Mouse (Mus musculus) midbrain, embryonic 13.5 days (tissue): Measurements from ENCODE around the gene Tmem120a. TPM values are rescaled to one million over a fixed set of nuclear protein-coding genes. Genes with fewer than 3 reads are reported as not detected.

ENCODE experiments used
- ATAC-seq: fragments of 200-750 bp; cut with Nextera tagmentation; 2 replicates; pipeline ENCODE4 v1.8.0; 2017; ENCODE audit warnings: mild to moderate bottlenecking, moderate TSS enrichment, moderate library complexity
- H3K27ac ChIP-seq: fragments of 300-500 bp; sonication (generic); 2 replicates; pipeline ENCODE4 v1.5.1; 2015; ENCODE audit warnings: inconsistent platforms, mild to moderate bottlenecking, moderate library complexity
- H3K27me3 ChIP-seq: fragments of 300-500 bp; sonication (generic); 2 replicates; pipeline ENCODE4 v1.6.1; 2015; ENCODE audit warnings: mild to moderate bottlenecking, inconsistent platforms
- H3K36me3 ChIP-seq: fragments of 300-500 bp; sonication (generic); 2 replicates; pipeline ENCODE4 v1.6.1; 2015; ENCODE audit warnings: mild to moderate bottlenecking, inconsistent platforms
- H3K4me1 ChIP-seq: fragments of 300-500 bp; sonication (generic); replicated peaks from 2 replicates; pipeline ENCODE4 v1.6.1; 2015; ENCODE audit warnings: inconsistent platforms
- H3K4me2 ChIP-seq: fragments of 300-500 bp; sonication (generic); replicated peaks from 2 replicates; pipeline ENCODE4 v1.6.1; 2015; ENCODE audit warnings: moderate library complexity, mild to moderate bottlenecking, inconsistent platforms
- H3K4me3 ChIP-seq: fragments of 300-500 bp; sonication (generic); replicated peaks from 2 replicates; pipeline ENCODE4 v1.5.1; 2015; ENCODE audit warnings: mild to moderate bottlenecking, inconsistent platforms
- H3K9ac ChIP-seq: fragments of 300-500 bp; sonication (generic); replicated peaks from 2 replicates; pipeline ENCODE4 v1.6.1; 2015; ENCODE audit warnings: mild to moderate bottlenecking, inconsistent platforms
- H3K9me3 ChIP-seq: fragments of 300-500 bp; sonication (generic); 2 replicates; pipeline ENCODE4 v1.6.1; 2016; ENCODE audit warnings: mild to moderate bottlenecking, inconsistent platforms
- WGBS: fragments of 180-500 bp; shearing (Covaris S2); methylation state at CpG from one replicate; pipeline ENCODE4 v1.1.7; 2015; 5-methylcytosine and 5-hydroxymethylcytosine counted together
- polyA plus RNA-seq: library from polyadenylated mRNA; unstranded; fragments of >200 nt; fragmentation: Nextera tagmentation; extraction: Ambion mirVana; gene quantifications from 2 replicates; pipeline ENCODE4 v1.2.1, GENCODE M21; 2015

The Tmem120a gene
- polyA plus RNA-seq, 1 experiment from 2014 or later: 72.7 TPM

GRCm38 (mm10) chr5:135751041-135751440, 6.8 kb upstream of the Tmem120a start:
- Histone ChIP-seq H3K36me3 (no peaks in the 10 kb centered on the region), H3K9me3 (0 out of 2 replicates have a peak, but pooled peaks cover 6% of the 10 kb centered on the region), H3K27ac (no peak overlapping the region), H3K4me1 (no peaks in the 10 kb centered on the region), H3K27me3 (no peaks in the 10 kb centered on the region), H3K9ac (no peak overlapping the region), H3K4me2 (no peak overlapping the region), H3K4me3 (no peak overlapping the region)
- 74% methylated on average over 1 of the region's 1 CpGs for WGBS
- ATAC-seq: no peak

- WGBS: 18% methylated on average over 12 of the region's 12 CpGs
- Histone ChIP-seq H3K9ac (peak overlapping the region; percentile 42), H3K4me2 (peak overlapping the region; percentile 91), H3K4me1 (peaks cover 20% of the 10 kb centered on the region), H3K27me3 (peaks cover 6% of the 10 kb centered on the region; the same call in 1 of the 2 replicates), H3K36me3 (peaks cover 23% of the 10 kb centered on the region), H3K9me3 (0 out of 2 replicates have a peak, but pooled peaks cover 6% of the 10 kb centered on the region), H3K4me3 (peak overlapping the region; percentile 66), H3K27ac (no peak overlapping the region)
- no peak; the same call in 1 of the 2 replicates for ATAC-seq
Measured at GRCm38 (mm10) chr5:135744742-135745141, 494 bp upstream of the Tmem120a start.

GRCm38 (mm10) chr5:135742941-135743740, 1.1 kb downstream of the Tmem120a start:
- no peak overlapping the region for H3K27ac ChIP-seq
- H3K9ac ChIP-seq: peak overlapping the region; percentile 84
- peaks cover 30% of the 10 kb centered on the region for H3K36me3 ChIP-seq
- peak overlapping the region; percentile 91 for H3K4me2 ChIP-seq
- peaks cover 6% of the 10 kb centered on the region; the same call in 1 of the 2 replicates for H3K27me3 ChIP-seq
- peak; percentile 63 for ATAC-seq
- no peaks in the 10 kb centered on the region for H3K9me3 ChIP-seq
- WGBS: 24% methylated on average over 18 of the region's 18 CpGs
- H3K4me3 ChIP-seq: peak overlapping the region; percentile 66
- peaks cover 20% of the 10 kb centered on the region for H3K4me1 ChIP-seq

GRCm38 (mm10) chr5:135742156-135742555, 2.1 kb downstream of the Tmem120a start:
- no peaks in the 10 kb centered on the region for H3K9me3 ChIP-seq
- H3K36me3 ChIP-seq: peaks cover 39% of the 10 kb centered on the region
- no peak for ATAC-seq
- 69% methylated on average over 10 of the region's 10 CpGs for WGBS
- peaks cover 6% of the 10 kb centered on the region; the same call in 1 of the 2 replicates for H3K27me3 ChIP-seq
- H3K9ac ChIP-seq: no peak overlapping the region; the same call in 1 of the 2 replicates
- no peak overlapping the region for H3K27ac ChIP-seq
- H3K4me1 ChIP-seq: peaks cover 20% of the 10 kb centered on the region
- H3K4me2 ChIP-seq: no peak overlapping the region
- no peak overlapping the region for H3K4me3 ChIP-seq

GRCm38 (mm10) chr5:135738266-135738665, 6.0 kb downstream of the Tmem120a start:
- no peak for ATAC-seq
- Histone ChIP-seq H3K36me3 (peaks cover 78% of the 10 kb centered on the region), H3K27ac (no peak overlapping the region)

GRCm38 (mm10) chr5:135737154-135737553, 7.1 kb downstream of the Tmem120a start:
- Histone ChIP-seq H3K9ac (no peak overlapping the region), H3K27me3 (no peaks in the 10 kb centered on the region), H3K36me3 (peaks cover 89% of the 10 kb centered on the region), H3K27ac (no peak overlapping the region), H3K4me2 (no peak overlapping the region), H3K9me3 (no peaks in the 10 kb centered on the region), H3K4me3 (no peak overlapping the region), H3K4me1 (no peaks in the 10 kb centered on the region)
- 81% methylated on average over 7 of the region's 7 CpGs for WGBS
- ATAC-seq: no peak

More at GRCm38 (mm10) chr5:135738266-135738665, 6.0 kb downstream of the Tmem120a start:
- H3K9ac ChIP-seq: no peak overlapping the region
- no peaks in the 10 kb centered on the region for H3K9me3 ChIP-seq
- H3K27me3 ChIP-seq: no peaks in the 10 kb centered on the region
- peaks cover 11% of the 10 kb centered on the region for H3K4me1 ChIP-seq
- H3K4me2 ChIP-seq: no peak overlapping the region
- H3K4me3 ChIP-seq: no peak overlapping the region
- 30% methylated on average over 6 of the region's 6 CpGs for WGBS

- Histone ChIP-seq H3K4me3 (no peak overlapping the region), H3K4me2 (no peak overlapping the region), H3K9me3 (no peaks in the 10 kb centered on the region), H3K27ac (no peak overlapping the region), H3K9ac (no peak overlapping the region), H3K36me3 (peaks cover 89% of the 10 kb centered on the region), H3K27me3 (no peaks in the 10 kb centered on the region), H3K4me1 (no peaks in the 10 kb centered on the region)
- ATAC-seq: no peak
- 95% methylated on average over 16 of the region's 16 CpGs for WGBS
Measured at GRCm38 (mm10) chr5:135736544-135736943, 7.7 kb downstream of the Tmem120a start.

GRCm38 (mm10) chr5:135735741-135736140, 8.5 kb downstream of the Tmem120a start:
- Histone ChIP-seq H3K27ac (no peak overlapping the region), H3K4me1 (no peaks in the 10 kb centered on the region), H3K9ac (no peak overlapping the region), H3K9me3 (no peaks in the 10 kb centered on the region), H3K4me2 (no peak overlapping the region), H3K36me3 (peaks cover 89% of the 10 kb centered on the region), H3K4me3 (no peak overlapping the region), H3K27me3 (no peaks in the 10 kb centered on the region)
- no peak for ATAC-seq
- 97% methylated on average over 13 of the region's 13 CpGs for WGBS

- no peaks in the 10 kb centered on the region for H3K27me3 ChIP-seq
- 95% methylated on average over 42 of the region's 42 CpGs for WGBS
- ATAC-seq: no peak
- H3K36me3 ChIP-seq: peaks cover 93% of the 10 kb centered on the region
- no peak overlapping the region for H3K27ac ChIP-seq
- no peak overlapping the region for H3K4me2 ChIP-seq
- H3K4me1 ChIP-seq: no peaks in the 10 kb centered on the region
- H3K9ac ChIP-seq: no peak overlapping the region
- H3K4me3 ChIP-seq: no peak overlapping the region
- no peaks in the 10 kb centered on the region for H3K9me3 ChIP-seq
Measured at GRCm38 (mm10) chr5:135734057-135734680, 10.1 kb downstream of the Tmem120a start.

GRCm38 (mm10) chr5:135733071-135733470, 11.2 kb downstream of the Tmem120a start:
- Histone ChIP-seq H3K4me3 (no peak overlapping the region), H3K4me2 (no peak overlapping the region), H3K9ac (no peak overlapping the region), H3K9me3 (no peaks in the 10 kb centered on the region), H3K27ac (no peak overlapping the region), H3K27me3 (no peaks in the 10 kb centered on the region), H3K4me1 (peaks cover 2% of the 10 kb centered on the region), H3K36me3 (peaks cover 96% of the 10 kb centered on the region)
- 99% methylated on average over 4 of the region's 4 CpGs for WGBS
- ATAC-seq: no peak

GRCm38 (mm10) chr5:135731322-135731721, 12.9 kb downstream of the Tmem120a start:
- Histone ChIP-seq H3K4me2 (no peak overlapping the region), H3K9ac (no peak overlapping the region), H3K27me3 (no peaks in the 10 kb centered on the region), H3K36me3 (peaks cover 78% of the 10 kb centered on the region), H3K4me3 (no peak overlapping the region), H3K4me1 (peaks cover 20% of the 10 kb centered on the region), H3K27ac (no peak overlapping the region), H3K9me3 (no peaks in the 10 kb centered on the region)
- WGBS: 95% methylated on average over 16 of the region's 16 CpGs
- ATAC-seq: no peak

GRCm38 (mm10) chr5:135730916-135731315, 13.3 kb downstream of the Tmem120a start:
- Histone ChIP-seq H3K9ac (no peak overlapping the region), H3K4me1 (peaks cover 24% of the 10 kb centered on the region), H3K9me3 (no peaks in the 10 kb centered on the region), H3K36me3 (peaks cover 74% of the 10 kb centered on the region), H3K4me3 (no peak overlapping the region), H3K27ac (no peak overlapping the region), H3K27me3 (no peaks in the 10 kb centered on the region), H3K4me2 (no peak overlapping the region)
- 94% methylated on average over 10 of the region's 10 CpGs for WGBS
- ATAC-seq: no peak
